Mouse (Mus musculus) myocyte (in vitro differentiated cells): Measurements from ENCODE around the gene Kirrel3.

Experiments
- MAX ChIP-seq: IDR thresholded peaks from one replicate; pipeline ENCODE4 v1.6.1; 2011; ENCODE audit warnings: low read depth, mild to moderate bottlenecking, control low read depth
- MYOD1 ChIP-seq, 3 experiments: IDR thresholded peaks; one replicate each; pipeline ENCODE4 v1.6.1; 2011; ENCODE audit warnings: control low read depth in 2 of 3, low read depth in 2 of 3, mild to moderate bottlenecking in 2 of 3, moderate library complexity in 1 of 3; ENCODE audit not compliant: insufficient read length in 2 of 3, control insufficient read depth in 1 of 3
- POLR2A ChIP-seq: IDR thresholded peaks from one replicate; pipeline ENCODE4 v1.6.1; 2011; ENCODE audit warnings: low read depth, mild to moderate bottlenecking, control low read depth, moderate library complexity; ENCODE audit not compliant: insufficient read length
- TCF3 ChIP-seq: IDR thresholded peaks from one replicate; pipeline ENCODE4 v1.6.1; 2011; ENCODE audit warnings: low read depth, control low read depth; ENCODE audit not compliant: insufficient read length

DNA sequence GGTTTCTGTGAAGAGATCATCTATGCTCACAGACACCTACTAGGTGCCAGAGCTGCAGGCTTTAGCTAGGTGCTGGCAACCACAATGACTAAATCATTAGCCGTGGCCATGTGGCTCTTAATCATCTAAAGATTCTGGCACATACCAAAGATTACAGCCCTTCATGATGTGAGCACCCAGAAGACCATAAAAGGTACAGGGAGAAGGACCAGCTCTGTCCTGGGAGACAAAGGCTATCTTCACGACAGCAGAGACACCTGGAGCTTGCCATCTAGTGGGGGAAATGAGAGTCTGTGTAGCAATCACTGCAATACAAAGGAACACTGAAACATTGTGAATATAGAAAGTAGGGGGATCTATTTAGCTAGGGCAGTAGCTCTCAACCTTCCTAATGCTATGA is 262.3 kb downstream of the Kirrel3 start:
- TF ChIP-seq MYOD1 (IDR thresholded peaks at IDR 0.05; ENCODE audit: control insufficient read depth in 1 of 3, insufficient read length in 2 of 3, low read depth in 2 of 3) (no peak), TCF3 (no peak), MAX (no peak), POLR2A (no peak)
